Comparison of ENCODE assay signal across 19 mouse cellular contexts in the genomic region with DNA sequence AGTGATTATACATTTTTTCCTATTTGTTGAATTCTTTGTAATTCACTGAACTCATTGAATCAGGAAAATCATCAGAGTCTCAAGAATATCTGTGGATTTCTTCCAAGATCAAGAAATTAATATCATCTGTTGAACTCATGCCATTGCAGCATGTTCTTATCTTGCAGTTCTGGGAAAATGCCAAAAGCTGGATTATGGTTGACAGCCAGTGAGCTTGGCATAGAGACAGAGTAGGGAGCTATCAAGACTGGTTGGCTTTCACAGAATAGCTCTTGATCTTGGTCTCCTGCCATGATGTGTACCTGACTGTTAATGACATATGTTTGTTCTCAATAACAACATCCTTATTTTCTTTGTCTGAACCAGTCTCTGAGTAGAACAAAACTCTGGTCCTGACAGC.
DNase-seq lines count a peak whose midpoint lies in the region; ATAC-seq lines count a peak whose summit lies in the region.
"Had no signal": no experiment of that assay in that cellular context is flagged by ENCODE, and none has a peak within 500 bp of the region (broad histone marks: within the 10 kb centered on the region; RNA-seq: fewer than 3 reads in every experiment).

No protein-coding gene starts in this region.

- no peaks in the 10 kb centered on the region for H3K36me3 ChIP-seq in embryonic facial prominence, embryonic 14.5 days (ENCODE audit: control insufficient read depth, insufficient read depth, low read length)
- H3K36me3 ChIP-seq in embryonic facial prominence, embryonic 10.5 days (replicated peaks), result no peaks in the 10 kb centered on the region
- H3K36me3 ChIP-seq: embryonic facial prominence, embryonic 12.5 days; heart, embryonic 12.5 days; hindbrain, embryonic 13.5 days; limb, embryonic 13.5 days had no signal

- no peak overlapping the region for H3K27ac ChIP-seq in embryonic facial prominence, embryonic 14.5 days (replicated peaks; ENCODE audit: low read depth, low read length)
- no peak overlapping the region for H3K27ac ChIP-seq in embryonic facial prominence, embryonic 10.5 days (replicated peaks)
- H3K27ac ChIP-seq: embryonic facial prominence, embryonic 12.5 days; gastrocnemius, adult 2 months; hindbrain, embryonic 13.5 days; limb, embryonic 13.5 days had no signal

- H3K9me3 ChIP-seq in embryonic facial prominence, embryonic 14.5 days (ENCODE audit: control insufficient read depth, low read length), result no peaks in the 10 kb centered on the region
- no peaks in the 10 kb centered on the region for H3K9me3 ChIP-seq in embryonic facial prominence, embryonic 10.5 days
- H3K9me3 ChIP-seq: embryonic facial prominence, embryonic 12.5 days; heart, embryonic 12.5 days; hindbrain, embryonic 13.5 days; limb, embryonic 13.5 days; megakaryocyte, embryonic 14.5 days had no signal

- no peak overlapping the region for H3K9ac ChIP-seq in embryonic facial prominence, embryonic 14.5 days (ENCODE audit: low read depth, low read length)
- H3K9ac ChIP-seq: embryonic facial prominence, embryonic 12.5 days; heart, embryonic 12.5 days; hindbrain, embryonic 13.5 days; limb, embryonic 13.5 days had no signal

- H3K4me1 ChIP-seq in embryonic facial prominence, embryonic 14.5 days (ENCODE audit: control insufficient read depth, insufficient read depth, low read length), result no peaks in the 10 kb centered on the region
- H3K4me1 ChIP-seq in embryonic facial prominence, embryonic 10.5 days, result no peaks in the 10 kb centered on the region
- H3K4me1 ChIP-seq: embryonic facial prominence, embryonic 12.5 days; heart, embryonic 12.5 days; hindbrain, embryonic 13.5 days; limb, embryonic 13.5 days; megakaryocyte, embryonic 14.5 days had no signal

- DNase-seq in embryonic facial prominence, embryonic 14.5 days (ENCODE audit: low spot score), result peak; percentile 55
- no peak for DNase-seq in embryonic facial prominence, embryonic 10.5 days (ENCODE audit: low spot score)
- peak; percentile 4 for DNase-seq in layer of hippocampus, adult 9-11 months
- no peak for DNase-seq in layer of hippocampus, adult 8-10 months (ENCODE audit: low spot score in 2 of 2)
- peak; percentile 3 for DNase-seq in NIH3T3 (ENCODE audit: low read depth)
- peak; percentile 43 for DNase-seq in brain, adult 2 months (ENCODE audit: low read depth, low spot score)
- no peak for DNase-seq in B cell, adult 2 months
- DNase-seq: gastrocnemius, adult 2 months; heart, postnatal 14 days; kidney, postnatal 36 days; lung, postnatal 14 days; right cerebral cortex, postnatal 25 days; thymus, adult 2 months had no signal

- no peak overlapping the region for H3K4me2 ChIP-seq in embryonic facial prominence, embryonic 14.5 days (ENCODE audit: low read depth, low read length)
- H3K4me2 ChIP-seq: embryonic facial prominence, embryonic 12.5 days; heart, embryonic 12.5 days; hindbrain, embryonic 13.5 days; limb, embryonic 13.5 days had no signal

- no peak for ATAC-seq in embryonic facial prominence, embryonic 14.5 days (ENCODE audit: low read depth)
- ATAC-seq: activated CD4-positive, CD25-positive, alpha-beta regulatory T cell, adult 4 months had no signal

- no peak overlapping the region for H3K4me3 ChIP-seq in embryonic facial prominence, embryonic 14.5 days (ENCODE audit: low read depth, low read length)
- no peak overlapping the region for H3K4me3 ChIP-seq in embryonic facial prominence, embryonic 10.5 days
- H3K4me3 ChIP-seq: embryonic facial prominence, embryonic 12.5 days; gastrocnemius, adult 2 months; heart, embryonic 12.5 days; hindbrain, embryonic 13.5 days; limb, embryonic 13.5 days; megakaryocyte, embryonic 14.5 days had no signal

- no peaks in the 10 kb centered on the region for H3K27me3 ChIP-seq in embryonic facial prominence, embryonic 14.5 days (replicated peaks; ENCODE audit: control insufficient read depth, insufficient read depth, low read length)
- H3K27me3 ChIP-seq in embryonic facial prominence, embryonic 10.5 days (replicated peaks; ENCODE audit: low read depth, poor library complexity, severe bottlenecking), result no peaks in the 10 kb centered on the region
- H3K27me3 ChIP-seq: embryonic facial prominence, embryonic 12.5 days; heart, embryonic 12.5 days; hindbrain, embryonic 13.5 days; limb, embryonic 13.5 days; megakaryocyte, embryonic 14.5 days had no signal

Comparison
In these comparisons a context has a peak if more than half of its experiments do, and no peak if none do; other contexts are left out.
1. DNase-seq: peak in embryonic facial prominence, embryonic 14.5 days (single experiment), layer of hippocampus, adult 9-11 months (single experiment), NIH3T3 (single experiment) and brain, adult 2 months (single experiment); none in embryonic facial prominence, embryonic 10.5 days (single experiment), layer of hippocampus, adult 8-10 months (0 of 2) and B cell, adult 2 months (0 of 2).